Mouse (Mus musculus) ES-Bruce4 (cell line): ENCODE measurements at regions not wholly inside any gene's neighbourhood (a gene's known extent, or its start where the extent isn't known, plus 50 kb on each side); places are given as distances from the start of the nearest gene placed in this dataset.

Source experiments
- CTCF ChIP-seq: IDR thresholded peaks from one replicate; pipeline ENCODE4 v1.8.1; 2011; ENCODE audit warnings: low read depth, low read length
- EP300 ChIP-seq: IDR thresholded peaks from 2 replicates; pipeline ENCODE4 v1.6.1; 2011; ENCODE audit warnings: low read depth, low read length; ENCODE audit not compliant: insufficient read depth
- POLR2A ChIP-seq: IDR thresholded peaks from one replicate; pipeline ENCODE4 v1.8.1; 2011; ENCODE audit warnings: low read length; ENCODE audit not compliant: insufficient read depth

GRCm38 (mm10) chr3:8270935-8271298, 1339.0 kb downstream of the Zfp704 start:
- TF ChIP-seq CTCF (no peak), POLR2A (no peak), EP300 (no peak)
